Mouse (Mus musculus) duodenum, adult 2 months (tissue): ENCODE data around the gene Pdzd9. TPM values are rescaled to one million over a fixed set of nuclear protein-coding genes. Genes with fewer than 3 reads are reported as not detected.

Source experiments
- polyA plus RNA-seq: library from polyadenylated mRNA; depleted of rRNA; stranded (reverse); fragments of >200 nt; gene quantifications from 2 replicates; pipeline ENCODE4 v1.2.3, GENCODE M21; 2012; ENCODE audit warnings: low replicate concordance; rRNA removed

Pdzd9 gene
- polyA plus RNA-seq, result not detected in 2 replicates

GRCm38 (mm10) chr7:120670153-120670875 lies at the start of gene Pdzd9:
Gene Pdzd9 (minus strand): TSS chr7:120670343.

GRCm38 (mm10) chr7:120677001-120677643 lies 7.0 kb upstream of the Pdzd9 start, which contains the start of gene Mosmo:
Gene Mosmo (plus strand): TSS chr7:120677618.

DNA sequence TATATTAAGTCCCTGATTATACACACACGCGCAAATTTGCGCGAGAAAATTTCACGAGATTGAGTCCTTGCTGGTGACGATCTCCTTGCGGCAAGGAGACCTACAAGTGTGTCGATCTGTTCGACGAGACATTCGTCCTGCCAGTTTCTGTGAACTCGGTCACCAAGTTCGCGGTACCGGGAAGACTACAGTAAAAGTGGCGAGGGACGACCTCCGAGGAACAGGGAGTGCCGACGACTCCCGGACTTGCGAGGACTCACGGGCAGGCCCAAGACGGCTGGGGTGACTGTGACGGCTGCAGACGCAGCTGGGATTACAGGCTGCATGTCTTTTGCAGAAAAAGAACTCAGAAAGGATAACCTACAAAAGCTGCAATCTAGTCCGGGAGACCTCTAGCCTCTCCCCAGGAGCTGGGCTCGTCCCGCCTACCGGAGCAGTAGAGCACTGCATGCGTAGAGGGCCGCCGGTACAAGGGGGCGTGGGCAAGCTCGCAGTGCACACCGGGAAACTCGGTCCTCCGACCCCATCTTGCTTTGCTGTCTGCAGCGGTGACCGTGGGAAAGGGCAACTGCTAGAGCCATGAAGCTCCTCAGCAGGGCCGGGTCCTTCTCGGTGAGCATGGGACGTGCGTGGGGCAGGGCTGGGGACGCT lies 35.3 kb downstream of the Pdzd9 start, which contains the start of gene Uqcrc2:
TSS of gene Uqcrc2 (plus strand) at position 466 of the 651 bp plus-strand sequence.

Other genes with a start within 250 kb of the Pdzd9 start
- 42.8 TPM in 2 replicates for gene Uqcrc2, start 35.2 kb downstream of the Pdzd9 start, polyA plus RNA-seq
- gene Mosmo, start 7.3 kb upstream of the Pdzd9 start, polyA plus RNA-seq, result 4.4 and 9.1 TPM in 2 replicates
- not detected in 2 replicates for gene Vwa3a, start 69.0 kb upstream of the Pdzd9 start, polyA plus RNA-seq
- not detected in 2 replicates for gene Gm5737, start 142.0 kb upstream of the Pdzd9 start, polyA plus RNA-seq
- 6.8 and 7.6 TPM in 2 replicates for gene Eef2k, start 172.5 kb upstream of the Pdzd9 start, polyA plus RNA-seq
- 9.0 and 11.5 TPM in 2 replicates for gene Polr3e, start 247.4 kb upstream of the Pdzd9 start, polyA plus RNA-seq